ENCODE assay signal across 8 mouse cellular contexts in the genomic region with DNA sequence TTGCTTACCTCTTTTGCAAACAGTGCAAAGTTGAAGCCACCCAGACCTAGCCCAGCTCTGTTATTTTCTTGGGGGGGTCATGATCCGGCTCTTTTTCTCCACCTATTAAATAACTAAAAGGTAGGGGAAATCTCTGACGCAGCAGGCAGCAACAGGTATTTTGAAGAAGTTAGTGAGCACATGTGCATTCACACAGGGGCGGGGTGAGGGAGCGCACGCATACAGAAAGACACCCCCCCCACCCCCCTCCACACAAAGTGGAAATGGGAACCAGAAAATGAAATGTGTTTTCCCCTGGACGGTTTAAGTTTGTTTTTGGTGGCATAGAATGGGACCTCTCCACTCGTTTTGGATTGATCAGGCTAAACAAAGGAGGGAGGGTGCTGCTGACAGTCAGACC. TPM values are rescaled to one million over a fixed set of nuclear protein-coding genes. Genes with fewer than 3 reads are reported as not detected.
A peak's percentile ranks its signal among the peaks of the same experiment; 100 is the strongest.
DNase-seq lines count a peak whose midpoint lies in the region; ATAC-seq lines count a peak whose summit lies in the region.

No protein-coding gene starts in this region.

- ATAC-seq in kidney, embryonic 14.5 days (ENCODE audit: low FRiP score, low TSS enrichment) = no peak
- ATAC-seq in common myeloid progenitor, adult 5-6 weeks (replicated peaks; ENCODE audit: low read depth, poor library complexity, severe bottlenecking) = 0 out of 2 replicates have a peak, but pooled peaks have one; percentile 8
- no peak for ATAC-seq in intestine, embryonic 15.5 days

- no peak overlapping the region for H3K27ac ChIP-seq in kidney, embryonic 14.5 days (ENCODE audit: low read depth, low read length)
- no peak overlapping the region for H3K27ac ChIP-seq in intestine, embryonic 15.5 days

- no peaks in the 10 kb centered on the region for H3K9me3 ChIP-seq in kidney, embryonic 14.5 days (ENCODE audit: control insufficient read depth, low read length)
- H3K9me3 ChIP-seq in intestine, embryonic 15.5 days = no peaks in the 10 kb centered on the region

- WGBS in kidney, embryonic 14.5 days = 9% methylated on average over 7 of the region's 7 CpGs
- 22% methylated on average over 7 of the region's 7 CpGs for WGBS in intestine, embryonic 15.5 days

- H3K4me3 ChIP-seq in kidney, embryonic 14.5 days (ENCODE audit: low read length) = peak overlapping the region; percentile 50
- H3K4me3 ChIP-seq in intestine, embryonic 15.5 days (replicated peaks) = peak overlapping the region; percentile 53

- 0 out of 2 replicates have a peak, but pooled peaks cover 3% of the 10 kb centered on the region for H3K4me1 ChIP-seq in kidney, embryonic 14.5 days (ENCODE audit: control insufficient read depth, insufficient read depth, low read length)
- 0 out of 2 replicates have a peak, but pooled peaks cover 3% of the 10 kb centered on the region for H3K4me1 ChIP-seq in intestine, embryonic 15.5 days (replicated peaks)

- 0 out of 2 replicates have a peak overlapping the region, but pooled peaks have one; percentile 1 for H3K9ac ChIP-seq in kidney, embryonic 14.5 days (ENCODE audit: low read depth, low read length)
- H3K9ac ChIP-seq in intestine, embryonic 15.5 days = no peak overlapping the region

- peak overlapping the region; percentile 65 for H3K4me2 ChIP-seq in kidney, embryonic 14.5 days (replicated peaks; ENCODE audit: low read depth, low read length)
- peak overlapping the region; percentile 85 for H3K4me2 ChIP-seq in intestine, embryonic 15.5 days (replicated peaks)

- no peak for DNase-seq in kidney, postnatal 25 days
- DNase-seq in naive thymus-derived CD4-positive, alpha-beta T cell, adult 2 months (ENCODE audit: low read depth) = peak; percentile 35
- DNase-seq in adrenal gland, adult 18-20 months (ENCODE audit: low spot score in 2 of 2) = no peak
- no peak for DNase-seq in right cerebral cortex, adult 18-20 months
- no peak for DNase-seq in urinary bladder, postnatal 36 days (ENCODE audit: low spot score in 2 of 2)

- H3K27me3 ChIP-seq in kidney, embryonic 14.5 days (ENCODE audit: control insufficient read depth, insufficient read depth, low read length) = peaks cover 6% of the 10 kb centered on the region; the same call in 1 of the 2 replicates
- no peaks in the 10 kb centered on the region for H3K27me3 ChIP-seq in intestine, embryonic 15.5 days (replicated peaks)

- H3K36me3 ChIP-seq in kidney, embryonic 14.5 days (ENCODE audit: control insufficient read depth, insufficient read depth, low read length) = no peaks in the 10 kb centered on the region
- no peaks in the 10 kb centered on the region for H3K36me3 ChIP-seq in intestine, embryonic 15.5 days

RNA-seq across cellular contexts. Expression of gene Rnase4, which starts 7.1 kb away (rescaled TPM):
- polyA plus RNA-seq in kidney, embryonic 14.5 days (2014; fragmentation: Nextera tagmentation; extraction: Ambion mirVana) = 38.9 and 41.8 TPM in 2 replicates
- 0.82 and 2.5 TPM in 2 replicates for total RNA-seq in common myeloid progenitor, adult 5-6 weeks (2017)
- 209 and 240 TPM in 2 replicates for polyA plus RNA-seq in intestine, embryonic 15.5 days (2015; fragmentation: Nextera tagmentation; extraction: Ambion mirVana)
- 10 to 100 TPM; 44.8 to 61.9 TPM for total RNA-seq in adrenal gland, adult 18-20 months (2021)

RNA-seq across cellular contexts. Expression of gene Ang, which starts 7.1 kb away (rescaled TPM):
- 6.3 and 9.5 TPM in 2 replicates for polyA plus RNA-seq in kidney, embryonic 14.5 days (2014; fragmentation: Nextera tagmentation; extraction: Ambion mirVana)
- 1.1 TPM in 1 of 2 replicates, not detected in the other for total RNA-seq in common myeloid progenitor, adult 5-6 weeks (2017)
- polyA plus RNA-seq in intestine, embryonic 15.5 days (2015; fragmentation: Nextera tagmentation; extraction: Ambion mirVana) = 51.6 and 73.0 TPM in 2 replicates
- total RNA-seq in adrenal gland, adult 18-20 months (2021) = 1 to 10 TPM; 4.9 to 9.2 TPM

RNA-seq across cellular contexts. Expression of gene Olfr750, which starts 9.6 kb away (rescaled TPM):
- polyA plus RNA-seq in kidney, embryonic 14.5 days (2014; fragmentation: Nextera tagmentation; extraction: Ambion mirVana) = not detected in 2 replicates
- total RNA-seq in common myeloid progenitor, adult 5-6 weeks (2017) = not detected in 2 replicates
- polyA plus RNA-seq in intestine, embryonic 15.5 days (2015; fragmentation: Nextera tagmentation; extraction: Ambion mirVana) = not detected in 2 replicates
- total RNA-seq in adrenal gland, adult 18-20 months (2021) = under 1 TPM in 1 of 2 experiments, not detected in 1; 0.03 TPM

RNA-seq across cellular contexts. Expression of gene Rnase12, which starts 26.3 kb away (rescaled TPM):
- 16.5 and 18.5 TPM in 2 replicates for polyA plus RNA-seq in kidney, embryonic 14.5 days (2014; fragmentation: Nextera tagmentation; extraction: Ambion mirVana)
- total RNA-seq in common myeloid progenitor, adult 5-6 weeks (2017) = not detected in 2 replicates
- 0.48 and 0.68 TPM in 2 replicates for polyA plus RNA-seq in intestine, embryonic 15.5 days (2015; fragmentation: Nextera tagmentation; extraction: Ambion mirVana)
- total RNA-seq in adrenal gland, adult 18-20 months (2021) = not detected

RNA-seq across cellular contexts. Expression of gene Eddm3b, which starts 30.4 kb away (rescaled TPM):
- 2.1 and 2.5 TPM in 2 replicates for polyA plus RNA-seq in kidney, embryonic 14.5 days (2014; fragmentation: Nextera tagmentation; extraction: Ambion mirVana)
- total RNA-seq in common myeloid progenitor, adult 5-6 weeks (2017) = not detected in 2 replicates
- not detected in 2 replicates for polyA plus RNA-seq in intestine, embryonic 15.5 days (2015; fragmentation: Nextera tagmentation; extraction: Ambion mirVana)
- total RNA-seq in adrenal gland, adult 18-20 months (2021) = not detected

Comparison
In these comparisons a context has a peak if more than half of its experiments do, and no peak if none do; other contexts are left out.
1. RNA of gene Rnase4, which starts 7.1 kb away (total RNA-seq): 44.8 to 61.9 TPM in adrenal gland, adult 18-20 months; 0.82 to 2.5 TPM in common myeloid progenitor, adult 5-6 weeks; every median in the first group is over 10 times any median in the second.